Mouse (Mus musculus): Measurements from ENCODE around the gene Nrgn. TPM values are rescaled to one million over a fixed set of nuclear protein-coding genes. Genes with fewer than 3 reads are reported as not detected.

Gene Nrgn
- total RNA-seq, 2 experiments from 2014 or later = 1,927 to 1,950 TPM

GRCm38 (mm10) chr9:37572204-37572876 lies 19.6 kb upstream of the Nrgn start:
- no peak overlapping the region for H3K4me3 ChIP-seq
- intact Hi-C loops (cut with DNase I) = loop anchor here (10.0 kb wide), 1 partner anchor 242 kb away; no protein-coding TSS in a partner anchor
- H3K27ac ChIP-seq = peak overlapping the region; percentile 45
- TF ChIP-seq CTCF (IDR thresholded peaks at IDR 0.05) = no peak
- no peak for DNase-seq (ENCODE audit: extremely low spot score in 1 of 2, low spot score in 2 of 2)

- no peak for DNase-seq (ENCODE audit: extremely low spot score in 1 of 2, low spot score in 2 of 2)
- peak overlapping the region; percentile 86; the same call in 1 of the 2 replicates for H3K27ac ChIP-seq
- no peak for TF ChIP-seq CTCF (IDR thresholded peaks at IDR 0.05)
- no peak overlapping the region for H3K4me3 ChIP-seq
- intact Hi-C loops (cut with DNase I) = loop anchor here (2.0 to 5.0 kb wide), 3 partner anchors 45 to 363 kb away; no protein-coding TSS in a partner anchor
These were observed 16.6 kb upstream of the Nrgn start for GRCm38 (mm10) chr9:37569231-37569835.

- no peak for TF ChIP-seq CTCF (IDR thresholded peaks at IDR 0.05)
- intact Hi-C loops (cut with DNase I) = loop anchor here (1.0 to 5.0 kb wide), 4 partner anchors 12 to 364 kb away; no protein-coding TSS in a partner anchor
- Histone ChIP-seq H3K27ac (peak overlapping the region; percentile 86), H3K4me3 (no peak overlapping the region)
- peak in 1 of 2 experiments; percentile 17 for DNase-seq (ENCODE audit: extremely low spot score in 1 of 2, low spot score in 2 of 2)
These were observed 16.0 kb upstream of the Nrgn start for GRCm38 (mm10) chr9:37568605-37569214.

GRCm38 (mm10) chr9:37567892-37568604 lies 15.3 kb upstream of the Nrgn start:
- Histone ChIP-seq H3K27ac (peak overlapping the region; percentile 86), H3K4me3 (no peak overlapping the region)
- TF ChIP-seq CTCF (IDR thresholded peaks at IDR 0.05) = no peak
- intact Hi-C loops (cut with DNase I) = loop anchor here (1.0 to 5.0 kb wide), 4 partner anchors 12 to 364 kb away; no protein-coding TSS in a partner anchor
- DNase-seq (ENCODE audit: extremely low spot score in 1 of 2, low spot score in 2 of 2) = peak; percentile 52 to 71

- DNase-seq (ENCODE audit: extremely low spot score in 1 of 2, low spot score in 2 of 2) = peak in 1 of 2 experiments; percentile 28
- H3K4me3 ChIP-seq = no peak overlapping the region
- H3K27ac ChIP-seq = peak overlapping the region; percentile 86
- intact Hi-C loops (cut with DNase I) = loop anchor here (5.0 kb wide), 2 partner anchors 110 to 365 kb away; no protein-coding TSS in a partner anchor
- no peak for TF ChIP-seq CTCF (IDR thresholded peaks at IDR 0.05)
These were observed 14.8 kb upstream of the Nrgn start for GRCm38 (mm10) chr9:37567454-37567853.

- no peak for DNase-seq (ENCODE audit: extremely low spot score in 1 of 2, low spot score in 2 of 2)
- H3K27ac ChIP-seq = peak overlapping the region; percentile 86
- intact Hi-C loops (cut with DNase I) = loop anchor here (5.0 kb wide), 2 partner anchors 110 to 365 kb away; no protein-coding TSS in a partner anchor
- no peak overlapping the region for H3K4me3 ChIP-seq
- no peak for TF ChIP-seq CTCF (IDR thresholded peaks at IDR 0.05)
These were observed 14.3 kb upstream of the Nrgn start for GRCm38 (mm10) chr9:37567019-37567418.

- no peak for DNase-seq (ENCODE audit: extremely low spot score in 1 of 2, low spot score in 2 of 2)
- Histone ChIP-seq H3K4me3 (no peak overlapping the region), H3K27ac (no peak overlapping the region)
- TF ChIP-seq CTCF (IDR thresholded peaks at IDR 0.05) = no peak
- intact Hi-C loops (cut with DNase I) = no loop called here
These were observed 11.1 kb upstream of the Nrgn start for GRCm38 (mm10) chr9:37563805-37564204.

- DNase-seq (ENCODE audit: extremely low spot score in 1 of 2, low spot score in 2 of 2) = no peak
- intact Hi-C loops (cut with DNase I) = no loop called here
- Histone ChIP-seq H3K27ac (no peak overlapping the region), H3K4me3 (no peak overlapping the region)
- no peak for TF ChIP-seq CTCF (IDR thresholded peaks at IDR 0.05)
These were observed 7.9 kb upstream of the Nrgn start for GRCm38 (mm10) chr9:37560617-37561016.

GRCm38 (mm10) chr9:37556366-37556765 lies 3.7 kb upstream of the Nrgn start:
- DNase-seq (ENCODE audit: extremely low spot score in 1 of 2, low spot score in 2 of 2) = no peak
- intact Hi-C loops (cut with DNase I) = loop anchor here (1.0 to 10.0 kb wide), 2 partner anchors 12 to 268 kb away; no protein-coding TSS in a partner anchor
- H3K27ac ChIP-seq = peak overlapping the region; percentile 85
- TF ChIP-seq CTCF (IDR thresholded peaks at IDR 0.05) = no peak
- no peak overlapping the region for H3K4me3 ChIP-seq

GRCm38 (mm10) chr9:37554838-37555748 lies 2.4 kb upstream of the Nrgn start, which contains the start of gene Siae:
Gene Siae, plus strand, starts transcription at chr9:37555698.
- intact Hi-C loops (cut with DNase I) = loop anchor here (10.0 kb wide), 1 partner anchor 270 kb away; no protein-coding TSS in a partner anchor
- no peak for DNase-seq (ENCODE audit: extremely low spot score in 1 of 2, low spot score in 2 of 2)
- H3K4me3 ChIP-seq = 0 out of 2 replicates have a peak within 1 kb of the TSS, but pooled peaks have one; percentile 4
- TF ChIP-seq CTCF (IDR thresholded peaks at IDR 0.05) = no peak
- peak within 1 kb of the TSS; percentile 85 for H3K27ac ChIP-seq
